Mouse (Mus musculus): ENCODE results near the gene Neurl1a. TPM values are rescaled to one million over a fixed set of nuclear protein-coding genes. Genes with fewer than 3 reads are reported as not detected.

Neurl1a gene
- polyA plus RNA-seq, 1 experiment: 77.8 TPM

DNA sequence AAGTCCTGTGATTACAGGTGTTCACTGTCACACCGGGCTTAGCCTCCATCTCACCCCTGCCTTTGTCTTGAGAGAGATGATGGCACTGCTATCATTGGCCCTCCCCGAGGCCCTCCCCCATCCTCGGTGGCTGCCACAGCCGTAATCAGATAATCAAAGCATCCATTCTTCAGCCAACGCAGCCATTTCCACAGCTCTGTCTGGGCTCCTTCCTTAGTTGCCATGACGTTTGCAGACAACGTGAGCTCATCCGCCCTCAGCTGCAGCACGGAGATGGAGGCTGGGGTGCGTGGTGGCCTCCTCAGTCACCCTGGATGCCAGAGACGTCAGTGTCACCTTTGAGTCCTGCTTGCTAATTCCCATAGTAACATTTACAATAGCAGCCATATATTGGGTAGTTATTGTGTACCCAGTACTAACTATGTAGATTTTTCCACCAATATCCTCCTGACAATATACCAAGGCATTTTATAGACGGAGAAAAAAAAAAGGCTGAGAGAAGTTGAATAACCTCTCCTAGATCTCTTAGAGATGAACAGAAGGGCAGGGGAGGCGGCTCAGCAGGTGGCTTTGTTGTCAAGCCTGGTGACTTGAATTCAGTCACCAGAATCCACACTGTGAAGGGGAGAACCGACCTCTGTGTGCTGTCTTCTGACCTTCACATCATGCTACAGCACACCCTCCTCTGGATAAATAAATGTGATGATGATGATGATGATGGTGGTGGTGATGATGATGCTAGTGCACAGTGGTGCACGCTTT is 8.1 kb downstream of the Neurl1a start:
- Histone ChIP-seq H3K27ac (ENCODE audit: insufficient read depth, low read length) (peak overlapping the region; percentile 30), H3K4me1 (ENCODE audit: control insufficient read depth, insufficient read depth, low read length) (peaks cover 45% of the 10 kb centered on the region), H3K4me3 (replicated peaks; ENCODE audit: insufficient read depth, low read depth, low read length) (no peak overlapping the region), H3K27me3 (ENCODE audit: control insufficient read depth, insufficient read depth, low read length) (no peaks in the 10 kb centered on the region)
- peak in 1 of 2 experiments; percentile 63 for DNase-seq
- 27% methylated on average over 15 of the region's 15 CpGs for WGBS
- TF ChIP-seq POLR2A (IDR thresholded peaks at IDR 0.05; ENCODE audit: borderline replicate concordance, insufficient read depth, low read length) (no peak), CTCF (IDR thresholded peaks at IDR 0.05; ENCODE audit: borderline replicate concordance, insufficient read depth, low read depth, low read length) (no peak)

DNA sequence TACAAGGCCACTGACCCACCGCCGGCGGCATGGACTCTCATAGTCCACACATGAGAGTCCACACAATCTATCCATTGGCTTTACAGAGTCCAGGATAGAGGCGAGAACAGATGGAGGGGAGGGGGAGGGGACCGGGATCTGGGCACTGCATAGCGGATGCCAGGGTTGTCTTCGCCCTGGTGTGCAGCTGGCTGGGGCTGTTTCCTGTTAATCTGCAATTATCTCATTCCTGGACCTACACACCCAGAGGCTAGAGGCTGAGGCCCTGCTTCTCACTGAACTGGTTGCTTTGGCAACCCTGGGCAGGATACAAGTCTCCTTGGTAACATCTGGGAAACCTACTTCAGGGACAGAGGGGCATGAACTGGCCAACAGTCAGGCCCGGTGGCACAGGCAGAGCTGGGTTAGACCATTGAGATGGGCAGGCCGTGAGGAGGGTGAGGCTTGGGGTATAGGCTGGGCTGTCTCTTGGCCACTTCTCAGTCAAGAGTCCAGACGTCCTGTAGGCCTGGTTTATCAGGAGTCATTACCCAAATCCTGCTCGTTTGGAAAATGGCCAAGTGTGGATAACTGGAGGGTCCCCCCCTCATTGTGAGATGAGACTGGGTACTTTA is 10.0 kb downstream of the Neurl1a start:
- Histone ChIP-seq H3K27ac (ENCODE audit: insufficient read depth, low read length) (peak overlapping the region; percentile 91), H3K4me1 (ENCODE audit: control insufficient read depth, insufficient read depth, low read length) (peaks cover 52% of the 10 kb centered on the region), H3K27me3 (ENCODE audit: control insufficient read depth, insufficient read depth, low read length) (no peaks in the 10 kb centered on the region), H3K4me3 (replicated peaks; ENCODE audit: insufficient read depth, low read depth, low read length) (no peak overlapping the region)
- 11% methylated on average over 11 of the region's 11 CpGs for WGBS
- no peak for TF ChIP-seq CTCF (IDR thresholded peaks at IDR 0.05; ENCODE audit: borderline replicate concordance, insufficient read depth, low read depth, low read length)
- TF ChIP-seq POLR2A (IDR thresholded peaks at IDR 0.05; ENCODE audit: borderline replicate concordance, insufficient read depth, low read length): no peak
- peak; percentile 63 to 81 for DNase-seq

DNA sequence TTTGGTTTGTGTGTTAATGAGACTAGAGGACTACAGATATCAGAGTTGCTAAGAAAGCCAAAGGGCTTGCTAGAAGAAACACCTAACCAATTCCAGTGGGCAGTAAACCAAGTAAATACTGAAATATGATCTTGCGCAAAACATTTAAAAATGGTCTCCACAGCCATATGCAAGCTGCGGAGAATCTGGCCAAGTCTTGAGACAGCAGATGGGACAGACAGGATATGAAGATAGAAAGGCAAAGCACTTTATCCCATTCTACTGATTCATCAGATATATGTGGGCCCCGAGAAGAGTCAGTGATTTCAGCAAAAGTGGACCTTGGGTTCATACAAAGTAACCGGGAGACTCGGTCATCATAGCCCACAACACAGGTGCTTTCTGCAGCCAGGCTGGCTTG is 13.5 kb downstream of the Neurl1a start:
- DNase-seq: peak in 1 of 2 experiments; percentile 72
- no peaks in the 10 kb centered on the region for H3K27me3 ChIP-seq (ENCODE audit: control insufficient read depth, insufficient read depth, low read length)
- H3K4me1 ChIP-seq (ENCODE audit: control insufficient read depth, insufficient read depth, low read length): peaks cover 46% of the 10 kb centered on the region
- WGBS: 24% methylated on average over 5 of the region's 5 CpGs
- TF ChIP-seq CTCF (IDR thresholded peaks at IDR 0.05; ENCODE audit: borderline replicate concordance, insufficient read depth, low read depth, low read length) (no peak), POLR2A (IDR thresholded peaks at IDR 0.05; ENCODE audit: borderline replicate concordance, insufficient read depth, low read length) (no peak)
- H3K4me3 ChIP-seq (replicated peaks; ENCODE audit: insufficient read depth, low read depth, low read length): no peak overlapping the region
- peak overlapping the region; percentile 92; the same call in 1 of the 2 replicates for H3K27ac ChIP-seq (ENCODE audit: insufficient read depth, low read length)

DNA sequence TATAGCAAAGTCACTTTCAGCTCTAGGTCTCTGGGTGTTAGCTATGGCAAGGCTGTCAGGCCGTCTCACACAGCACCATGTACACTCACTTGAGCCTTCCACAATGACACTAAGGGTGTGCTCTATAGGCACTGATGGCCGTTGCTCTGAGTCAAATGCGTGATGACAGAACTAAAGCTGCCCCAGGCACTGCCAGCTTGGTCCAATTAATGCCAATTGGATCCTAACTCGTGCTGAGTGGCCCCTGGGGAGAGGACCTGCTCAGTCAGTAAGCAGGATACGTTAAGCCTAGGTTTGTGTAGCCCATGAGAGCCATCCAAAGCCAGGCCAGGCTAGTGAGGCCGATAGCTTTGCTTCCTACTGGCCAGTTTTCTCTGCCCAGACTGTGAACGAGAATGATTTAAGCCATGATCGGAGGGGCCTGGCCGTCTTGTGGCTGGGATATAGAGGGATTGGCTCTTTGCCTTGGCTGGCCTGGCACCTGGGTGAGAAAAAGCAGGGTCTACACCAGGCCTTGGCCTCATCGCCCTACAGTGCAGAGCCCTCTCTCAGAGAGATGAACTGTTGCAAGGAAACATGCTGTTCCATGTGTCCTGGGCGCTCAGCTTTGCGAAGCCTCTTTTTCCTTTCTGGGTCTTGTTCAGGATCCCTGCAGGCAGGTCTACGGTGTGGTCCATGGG is 20.2 kb downstream of the Neurl1a start:
- peak in 1 of 2 experiments; percentile 44 for DNase-seq

DNA sequence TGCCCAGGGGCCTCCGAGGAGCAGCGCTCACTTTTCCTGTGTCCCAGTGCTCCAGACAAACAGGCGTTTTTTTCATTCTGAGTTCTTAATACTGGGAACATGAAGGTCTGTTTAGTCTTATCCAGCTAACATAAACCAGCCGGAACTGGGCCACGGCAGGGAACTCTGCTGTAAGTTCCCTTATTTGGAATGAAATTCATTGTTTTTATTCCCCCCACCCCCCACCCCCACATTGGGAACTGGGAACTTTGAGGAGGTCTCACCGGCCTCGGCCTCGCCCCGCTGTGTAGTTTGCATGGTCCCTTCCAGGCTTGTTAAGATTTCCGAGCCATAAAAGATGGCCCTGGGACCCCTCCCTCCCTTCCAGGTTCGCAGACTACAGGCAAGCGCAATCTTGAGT is 23.4 kb downstream of the Neurl1a start:
- 77% methylated on average over 12 of the region's 12 CpGs for WGBS

More for the DNA sequence above, 20.2 kb downstream of the Neurl1a start:
- Histone ChIP-seq H3K4me1 (ENCODE audit: control insufficient read depth, insufficient read depth, low read length) (peaks cover 54% of the 10 kb centered on the region), H3K27me3 (ENCODE audit: control insufficient read depth, insufficient read depth, low read length) (no peaks in the 10 kb centered on the region), H3K27ac (ENCODE audit: insufficient read depth, low read length) (peak overlapping the region; percentile 60), H3K4me3 (replicated peaks; ENCODE audit: insufficient read depth, low read depth, low read length) (no peak overlapping the region)
- TF ChIP-seq POLR2A (IDR thresholded peaks at IDR 0.05; ENCODE audit: borderline replicate concordance, insufficient read depth, low read length) (no peak), CTCF (IDR thresholded peaks at IDR 0.05; ENCODE audit: borderline replicate concordance, insufficient read depth, low read depth, low read length) (no peak)
- 23% methylated on average over 13 of the region's 13 CpGs for WGBS

DNA sequence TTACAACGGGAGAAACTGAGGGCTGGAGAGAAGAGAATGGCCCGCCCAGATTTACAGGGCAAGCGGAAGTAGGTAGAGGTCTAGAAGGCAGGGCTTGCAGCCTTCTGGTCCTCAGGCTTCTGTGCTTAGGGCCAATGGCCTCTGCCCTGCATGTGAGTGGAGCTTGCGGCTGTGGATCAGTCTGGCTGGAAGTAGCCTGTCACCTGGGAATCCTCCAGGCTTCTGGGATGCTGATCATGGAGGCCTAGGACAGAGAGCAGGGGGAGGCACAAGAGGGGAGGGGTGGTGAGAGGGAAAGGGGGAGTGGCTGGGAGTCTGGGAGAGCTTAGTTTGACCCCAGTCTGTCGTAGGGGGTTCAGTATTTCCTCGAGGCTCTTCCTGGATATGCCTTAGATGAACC is 23.8 kb downstream of the Neurl1a start:
- H3K4me3 ChIP-seq (replicated peaks; ENCODE audit: insufficient read depth, low read depth, low read length): no peak overlapping the region
- 71% methylated on average over 6 of the region's 6 CpGs for WGBS
- peaks cover 60% of the 10 kb centered on the region for H3K4me1 ChIP-seq (ENCODE audit: control insufficient read depth, insufficient read depth, low read length)
- DNase-seq: no peak
- TF ChIP-seq CTCF (IDR thresholded peaks at IDR 0.05; ENCODE audit: borderline replicate concordance, insufficient read depth, low read depth, low read length) (no peak), POLR2A (IDR thresholded peaks at IDR 0.05; ENCODE audit: borderline replicate concordance, insufficient read depth, low read length) (no peak)
- H3K27me3 ChIP-seq (ENCODE audit: control insufficient read depth, insufficient read depth, low read length): no peaks in the 10 kb centered on the region
- H3K27ac ChIP-seq (ENCODE audit: insufficient read depth, low read length): no peak overlapping the region

More for the DNA sequence above, 23.4 kb downstream of the Neurl1a start:
- Histone ChIP-seq H3K27me3 (ENCODE audit: control insufficient read depth, insufficient read depth, low read length) (no peaks in the 10 kb centered on the region), H3K27ac (ENCODE audit: insufficient read depth, low read length) (no peak overlapping the region), H3K4me1 (ENCODE audit: control insufficient read depth, insufficient read depth, low read length) (peaks cover 63% of the 10 kb centered on the region), H3K4me3 (replicated peaks; ENCODE audit: insufficient read depth, low read depth, low read length) (no peak overlapping the region)
- no peak for DNase-seq
- no peak for TF ChIP-seq CTCF (IDR thresholded peaks at IDR 0.05; ENCODE audit: borderline replicate concordance, insufficient read depth, low read depth, low read length)
- no peak for TF ChIP-seq POLR2A (IDR thresholded peaks at IDR 0.05; ENCODE audit: borderline replicate concordance, insufficient read depth, low read length)

DNA sequence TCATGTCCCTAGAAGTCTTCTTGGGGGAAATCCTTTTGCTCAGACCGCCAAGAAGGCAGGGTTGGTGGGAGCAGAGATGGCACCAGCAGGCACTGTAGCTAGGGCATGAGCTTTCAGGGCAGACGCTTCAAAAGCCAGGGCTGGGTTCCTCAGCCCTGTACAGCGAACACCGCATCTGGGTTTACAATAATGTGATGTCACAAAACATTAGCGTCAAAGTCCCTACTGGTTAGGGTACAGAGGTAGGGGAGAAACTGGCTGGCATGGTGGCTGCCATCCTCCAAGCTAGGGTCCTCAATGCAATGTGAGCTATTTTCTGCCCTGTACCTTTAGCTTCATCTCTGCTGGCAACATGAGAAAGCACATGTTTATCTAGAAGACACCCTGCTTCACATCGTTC is 24.4 kb downstream of the Neurl1a start:
- Histone ChIP-seq H3K4me3 (replicated peaks; ENCODE audit: insufficient read depth, low read depth, low read length) (no peak overlapping the region), H3K27me3 (ENCODE audit: control insufficient read depth, insufficient read depth, low read length) (no peaks in the 10 kb centered on the region), H3K4me1 (ENCODE audit: control insufficient read depth, insufficient read depth, low read length) (peaks cover 60% of the 10 kb centered on the region), H3K27ac (ENCODE audit: insufficient read depth, low read length) (no peak overlapping the region)
- no peak for DNase-seq
- no peak for TF ChIP-seq POLR2A (IDR thresholded peaks at IDR 0.05; ENCODE audit: borderline replicate concordance, insufficient read depth, low read length)
- TF ChIP-seq CTCF (IDR thresholded peaks at IDR 0.05; ENCODE audit: borderline replicate concordance, insufficient read depth, low read depth, low read length): no peak
- 63% methylated on average over 6 of the region's 6 CpGs for WGBS
